Mouse (Mus musculus): ENCODE data around the gene Frmd6.

DNA sequence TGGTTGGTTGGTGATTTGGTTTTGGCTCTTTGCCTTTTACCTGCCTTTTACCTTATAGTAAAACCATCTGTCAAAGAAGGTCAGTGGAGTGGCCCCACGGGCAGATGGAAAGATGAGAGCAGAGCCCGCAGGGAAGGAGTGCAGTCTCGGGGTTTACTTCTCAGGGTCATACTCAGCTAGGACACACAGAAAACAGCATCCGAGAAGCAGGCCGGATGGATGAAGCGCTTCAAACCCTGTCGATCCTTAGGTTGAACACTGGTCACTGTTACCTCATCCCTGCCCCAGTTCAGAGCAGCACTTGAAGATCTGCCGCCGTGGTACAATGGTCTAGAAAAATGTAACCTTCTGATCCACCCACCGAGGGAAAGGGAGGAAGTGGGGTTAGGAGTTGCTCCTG is 79.2 kb downstream of the Frmd6 start:
- TF ChIP-seq CTCF (IDR thresholded peaks at IDR 0.05; ENCODE audit: borderline replicate concordance, insufficient read depth, low read depth, low read length) (no peak), POLR2A (IDR thresholded peaks at IDR 0.05; ENCODE audit: borderline replicate concordance, insufficient read depth, low read length) (no peak)

All from cerebellum, adult 2 months (tissue).